Mouse (Mus musculus) midbrain, embryonic 14.5 days (tissue): ENCODE measurements around the gene Gm3604. TPM values are rescaled to one million over a fixed set of nuclear protein-coding genes. Genes with fewer than 3 reads are reported as not detected.
"Not testable (repeated sequence)": the region's sequence is repeated elsewhere in the genome, so short reads cannot be mapped to it uniquely, and the experiment has no call there.

Source experiments
- ATAC-seq: fragments of 200-750 bp; cut with Nextera tagmentation; 2 replicates; pipeline ENCODE4 v1.8.0; 2017; ENCODE audit warnings: moderate number of reproducible peaks, moderate library complexity; ENCODE audit not compliant: low FRiP score, low TSS enrichment
- DNase-seq: peaks from one replicate; pipeline ENCODE4 v3.0.0-alpha.2; 2015
- H3K27ac ChIP-seq: fragments of 300-500 bp; sonication (generic); replicated peaks from 2 replicates; pipeline ENCODE4 v1.5.1; 2014; ENCODE audit warnings: mild to moderate bottlenecking, low read depth, low read length, moderate library complexity
- H3K27me3 ChIP-seq: fragments of 300-500 bp; sonication (generic); 2 replicates; pipeline ENCODE4 v1.6.1; 2014; ENCODE audit warnings: low read length, control low read depth, mixed read lengths; ENCODE audit not compliant: control insufficient read depth, insufficient read depth
- H3K36me3 ChIP-seq: fragments of 300-500 bp; sonication (generic); 2 replicates; pipeline ENCODE4 v1.6.1; 2014; ENCODE audit warnings: low read length, control low read depth; ENCODE audit not compliant: control insufficient read depth, insufficient read depth
- H3K4me1 ChIP-seq: fragments of 300-500 bp; sonication (generic); 2 replicates; pipeline ENCODE4 v1.6.1; 2014; ENCODE audit warnings: mild to moderate bottlenecking, antibody characterized with exemption, low read length, control low read depth; ENCODE audit not compliant: control insufficient read depth, insufficient read depth
- H3K4me2 ChIP-seq: fragments of 300-500 bp; sonication (generic); 2 replicates; pipeline ENCODE4 v1.6.1; 2014; ENCODE audit warnings: mild to moderate bottlenecking, low read length, moderate library complexity
- H3K4me3 ChIP-seq: fragments of 300-500 bp; sonication (generic); replicated peaks from 2 replicates; pipeline ENCODE4 v1.5.1; 2014; ENCODE audit warnings: low read depth, low read length
- H3K9ac ChIP-seq: fragments of 300-500 bp; sonication (generic); replicated peaks from 2 replicates; pipeline ENCODE4 v1.6.1; 2014; ENCODE audit warnings: mild to moderate bottlenecking, low read length, moderate library complexity
- H3K9me3 ChIP-seq: fragments of 300-500 bp; sonication (generic); 2 replicates; pipeline ENCODE4 v1.6.1; 2016; ENCODE audit warnings: low read length, control low read depth, mixed read lengths; ENCODE audit not compliant: control insufficient read depth
- WGBS: fragments of 180-500 bp; shearing (Covaris S2); extraction: QIAGEN DNeasy Blood & Tissue Kit; methylation state at CpG from one replicate; pipeline ENCODE4 v1.1.7; 2014; 5-methylcytosine and 5-hydroxymethylcytosine counted together
- microRNA-seq: library from miRNA; unstranded; fragments of <30 nt; microRNA quantifications from one replicate; pipeline ENCODE4, GENCODE M21; 2016
- polyA plus RNA-seq: library from polyadenylated mRNA; unstranded; fragments of >200 nt; fragmentation: Nextera tagmentation; extraction: Ambion mirVana; gene quantifications from 2 replicates; pipeline ENCODE4 v1.2.1, GENCODE M21; 2014

The Gm3604 gene
- 2.3 and 2.8 TPM in 2 replicates for polyA plus RNA-seq

DNA sequence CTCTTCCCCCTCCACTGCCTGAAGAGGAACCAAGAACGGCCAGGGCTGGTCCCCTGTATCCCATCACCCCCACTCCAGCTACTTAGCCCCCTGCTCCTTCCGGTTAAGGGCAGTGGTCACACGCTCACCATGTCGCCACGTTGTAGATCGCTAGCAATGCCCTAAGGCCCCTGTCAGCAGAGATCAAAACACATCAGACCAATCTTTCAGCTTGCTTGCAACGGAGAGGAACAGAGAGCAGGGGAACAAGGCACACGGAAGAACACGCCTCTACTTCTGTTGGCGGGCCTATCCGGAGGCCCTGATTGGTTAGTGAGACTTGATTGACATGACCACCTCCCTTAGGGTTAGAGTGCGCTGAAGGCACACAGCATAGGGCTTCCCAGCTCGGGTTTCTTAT, at the start of gene Gm3604:
Gm3604 (minus strand) TSS at position 226 of the 400 bp plus-strand sequence.
- Histone ChIP-seq H3K9ac (0 out of 2 replicates have a peak within 1 kb of the TSS, but pooled peaks have one; percentile 20), H3K4me3 (peak within 1 kb of the TSS; percentile 33), H3K4me2 (peak within 1 kb of the TSS; percentile 38)
- peak; percentile 40 for DNase-seq
- not testable (repeated sequence) for H3K36me3 ChIP-seq, H3K27me3 ChIP-seq, ATAC-seq, H3K9me3 ChIP-seq, H3K4me1 ChIP-seq, H3K27ac ChIP-seq
- 13% methylated on average over 13 of the region's 13 CpGs for WGBS

DNA sequence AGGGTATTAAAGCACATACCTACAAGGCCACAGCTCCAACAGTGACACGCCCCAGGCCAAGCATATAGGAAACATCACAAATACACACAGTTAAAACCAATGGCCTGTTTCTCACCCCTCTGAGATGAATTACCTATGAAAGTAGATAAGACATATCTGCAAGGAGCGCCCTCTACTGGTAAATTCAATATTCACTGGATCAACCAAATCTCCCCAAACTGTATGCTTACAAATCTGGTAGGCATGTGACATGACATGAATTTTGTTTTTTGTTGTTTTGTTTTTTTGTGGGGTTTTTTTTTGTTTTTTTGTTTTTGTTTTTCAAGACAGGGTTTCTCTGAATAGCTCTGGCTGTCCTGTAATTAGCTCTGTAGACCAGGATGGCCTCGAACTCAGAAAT, 16.2 kb upstream of the Gm3604 start:
- not testable (repeated sequence) for H3K4me1 ChIP-seq, DNase-seq, H3K27me3 ChIP-seq, H3K27ac ChIP-seq, H3K9me3 ChIP-seq, H3K4me3 ChIP-seq, H3K4me2 ChIP-seq, H3K9ac ChIP-seq, H3K36me3 ChIP-seq, ATAC-seq
- whole genome bisulfite sequencing = 69% methylated on average over 3 of the region's 3 CpGs

DNA sequence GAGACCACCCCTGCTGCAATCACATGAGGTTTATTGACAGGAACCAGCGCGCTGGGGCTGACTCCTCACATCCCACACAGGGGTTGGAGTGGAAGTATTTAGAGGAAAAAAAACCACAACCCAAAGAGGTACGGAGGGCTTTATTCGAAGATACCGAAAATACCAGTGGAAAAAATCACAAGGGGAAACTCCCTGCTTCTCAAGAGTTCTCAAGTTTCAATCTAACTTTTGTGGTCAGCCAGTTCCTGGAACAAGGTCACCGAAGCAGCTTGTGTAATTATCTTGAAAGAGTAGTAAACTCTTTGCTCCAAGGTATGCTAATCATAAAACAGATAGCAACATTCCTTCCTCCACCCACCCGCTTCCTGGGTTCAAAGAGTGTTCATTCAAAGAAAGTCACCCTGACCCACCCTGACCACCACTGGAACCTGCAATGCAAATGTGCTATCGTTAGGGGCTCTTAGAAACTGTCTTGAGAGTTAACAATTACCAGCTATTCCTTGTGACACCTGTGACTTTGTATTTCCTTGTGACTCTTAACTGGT, 7.2 kb upstream of the Gm3604 start:
- H3K36me3 ChIP-seq, H3K9ac ChIP-seq, ATAC-seq, H3K4me2 ChIP-seq, H3K27ac ChIP-seq, H3K27me3 ChIP-seq, H3K9me3 ChIP-seq, H3K4me3 ChIP-seq, H3K4me1 ChIP-seq, DNase-seq: not testable (repeated sequence)
- WGBS = 91% methylated on average over 8 of the region's 8 CpGs

DNA sequence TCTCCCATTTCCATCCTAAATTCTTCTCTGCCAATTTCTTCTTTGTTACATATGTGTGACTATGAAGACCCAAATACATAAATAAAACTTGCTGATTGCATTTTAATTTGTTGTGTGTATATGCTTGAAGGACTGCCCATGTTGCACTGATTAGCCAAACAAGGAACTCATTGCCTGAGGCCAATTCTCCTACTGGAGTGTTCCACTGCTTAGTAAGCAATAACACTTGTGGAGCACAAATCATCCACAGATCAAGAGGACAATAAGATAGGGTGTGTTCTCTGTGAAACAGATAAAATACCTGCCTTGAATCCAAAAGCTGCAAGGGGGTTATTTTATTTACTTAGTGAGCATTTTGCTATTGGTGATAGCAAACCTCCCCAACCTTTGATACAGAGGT, 51.2 kb downstream of the Gm3604 start:
- DNase-seq (no peak), ATAC-seq (no peak)
- Histone ChIP-seq H3K27me3 (no peaks in the 10 kb centered on the region), H3K4me1 (no peaks in the 10 kb centered on the region), H3K4me3 (no peak overlapping the region), H3K9ac (no peak overlapping the region), H3K36me3 (no peaks in the 10 kb centered on the region), H3K4me2 (no peak overlapping the region), H3K9me3 (peaks cover 23% of the 10 kb centered on the region; the same call in 1 of the 2 replicates), H3K27ac (no peak overlapping the region)

DNA sequence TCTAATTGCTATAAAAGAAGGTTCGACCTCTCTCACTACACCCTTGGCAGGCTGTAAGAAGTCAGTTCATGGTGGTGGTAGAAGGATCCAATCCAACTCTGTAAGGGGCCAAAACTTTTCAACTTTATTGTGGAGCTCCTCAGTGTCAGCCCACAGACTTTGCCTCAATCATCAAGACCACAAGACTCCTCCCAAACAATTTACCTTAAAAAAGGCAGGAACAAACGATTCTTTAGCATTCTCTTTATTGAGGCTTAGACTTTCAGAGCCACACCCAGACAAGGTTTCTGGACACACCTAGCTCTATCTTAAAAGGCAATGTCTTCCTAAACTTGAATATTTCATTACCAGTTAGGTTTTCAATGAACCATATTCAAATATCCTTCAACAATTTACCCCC, 51.6 kb downstream of the Gm3604 start:
- Histone ChIP-seq H3K4me1 (no peaks in the 10 kb centered on the region), H3K36me3 (no peaks in the 10 kb centered on the region), H3K9me3 (peaks cover 23% of the 10 kb centered on the region; the same call in 1 of the 2 replicates), H3K27me3 (no peaks in the 10 kb centered on the region), H3K27ac (no peak overlapping the region), H3K9ac (no peak overlapping the region), H3K4me3 (no peak overlapping the region), H3K4me2 (no peak overlapping the region)
- DNase-seq (no peak), ATAC-seq (no peak)
- WGBS = 75% methylated on average over 2 of the region's 2 CpGs

Small RNA genes within 50 kb of the gene (microRNA-seq; reads per million reads assigned to microRNA genes)
- not detected for gene Gm25933

Other genes with a start within 250 kb of the Gm3604 start
- 14.7 and 14.8 TPM in 2 replicates for gene Gm49359, start 83.7 kb upstream of the Gm3604 start, polyA plus RNA-seq
- gene Zfp935, start 175.3 kb upstream of the Gm3604 start, polyA plus RNA-seq = 1.2 TPM in 1 of 2 replicates, not detected in the other
- 13.6 and 14.9 TPM in 2 replicates for gene Zfp934, start 188.0 kb upstream of the Gm3604 start, polyA plus RNA-seq
- 12.0 and 12.2 TPM in 2 replicates for gene 6720489N17Rik, start 241.0 kb upstream of the Gm3604 start, polyA plus RNA-seq